Mouse (Mus musculus) bone marrow, adult 2 months (tissue): ENCODE data around the gene Cd274. TPM values are rescaled to one million over a fixed set of nuclear protein-coding genes. Genes with fewer than 3 reads are reported as not detected.

Experiments used
- H3K27ac ChIP-seq: fragments of 200-500 bp; 2 replicates; pipeline ENCODE4 v1.5.1; 2012; ENCODE audit warnings: low read depth, mild to moderate bottlenecking, control low read depth, inconsistent platforms, low read length; ENCODE audit not compliant: control insufficient read depth, poor library complexity, insufficient read depth
- H3K4me1 ChIP-seq: fragments of 200-500 bp; 2 replicates; pipeline ENCODE4 v1.6.1; 2011; ENCODE audit warnings: low read length; ENCODE audit not compliant: control insufficient read depth, insufficient read depth
- H3K4me3 ChIP-seq: fragments of 200-500 bp; replicated peaks from 2 replicates; pipeline ENCODE3; 2011; ENCODE audit warnings: mild to moderate bottlenecking, low read depth, low read length, control low read depth; ENCODE audit not compliant: control insufficient read depth
- CTCF ChIP-seq: fragments of 200-500 bp; IDR thresholded peaks from 2 replicates; pipeline ENCODE4 v1.5.1; 2011; ENCODE audit warnings: low read length, control low read depth; ENCODE audit not compliant: control insufficient read depth, insufficient read depth
- POLR2A ChIP-seq: fragments of 200-500 bp; IDR thresholded peaks from 2 replicates; pipeline ENCODE4 v1.6.1; 2011; ENCODE audit warnings: low read depth, mild to moderate bottlenecking, control low read depth, low read length, borderline replicate concordance; ENCODE audit not compliant: control insufficient read depth
- WGBS: fragments of 180-500 bp; shearing (Covaris S2); methylation state at CpG from one replicate; pipeline ENCODE4 v1.1.7; 2018; 5-methylcytosine and 5-hydroxymethylcytosine counted together
- polyA plus RNA-seq: library from polyadenylated mRNA; stranded (reverse); fragments of >200 nt; gene quantifications from 2 replicates; pipeline ENCODE4 v1.2.4, GENCODE M21; 2011; ENCODE audit warnings: low replicate concordance; ENCODE audit not compliant: missing spikeins, insufficient read depth, insufficient read length

The Cd274 gene
- polyA plus RNA-seq, 1 experiment, result 2.9 TPM

DNA sequence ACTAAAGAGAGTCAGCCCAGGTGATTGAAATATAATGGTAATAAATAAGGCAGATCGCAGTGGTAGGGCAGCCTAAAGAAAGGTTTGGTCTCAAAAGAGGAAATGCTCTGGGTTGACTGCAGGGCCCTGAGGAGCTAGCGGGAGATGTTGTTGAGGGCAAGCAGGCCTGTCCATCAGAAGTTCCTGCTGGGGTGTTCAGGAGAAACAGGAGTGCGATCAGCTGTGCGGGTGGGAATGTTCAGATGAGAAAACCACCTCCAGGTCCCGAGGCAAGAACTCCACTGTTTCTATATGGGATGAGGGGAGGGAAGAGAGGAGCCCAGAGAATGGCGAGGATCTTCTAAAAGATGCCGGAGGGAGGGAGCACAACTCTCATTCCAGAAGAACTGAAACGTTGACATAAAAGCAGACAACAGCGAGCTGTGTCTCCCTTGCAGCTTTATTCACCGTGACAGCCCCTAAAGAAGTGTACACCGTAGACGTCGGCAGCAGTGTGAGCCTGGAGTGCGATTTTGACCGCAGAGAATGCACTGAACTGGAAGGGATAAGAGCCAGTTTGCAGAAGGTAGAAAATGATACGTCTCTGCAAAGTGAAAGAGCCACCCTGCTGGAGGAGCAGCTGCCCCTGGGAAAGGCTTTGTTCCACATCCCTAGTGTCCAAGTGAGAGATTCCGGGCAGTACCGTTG, 69.7 kb downstream of the Cd274 start:
- Histone ChIP-seq H3K4me3 (no peak overlapping the region), H3K4me1 (peaks cover 2% of the 10 kb centered on the region; the same call in 1 of the 2 replicates), H3K27ac (no peak overlapping the region)
- TF ChIP-seq CTCF (no peak), POLR2A (no peak)
- 76% methylated on average over 18 of the region's 18 CpGs for WGBS

Other genes starting within 250 kb of the Cd274 start
- 13.6 and 21.3 TPM in 2 replicates for gene Jak2, start 115.6 kb upstream of the Cd274 start, polyA plus RNA-seq
- 1.4 and 2.9 TPM in 2 replicates for gene Insl6, start 42.1 kb upstream of the Cd274 start, polyA plus RNA-seq
- not detected in 2 replicates for gene Rln1, start 32.8 kb upstream of the Cd274 start, polyA plus RNA-seq
- gene Plgrkt, start 65 bp upstream of the Cd274 start, polyA plus RNA-seq, result 38.5 and 55.8 TPM in 2 replicates
- 0.92 TPM in 1 of 2 replicates, not detected in the other for gene Pdcd1lg2, start 43.5 kb downstream of the Cd274 start, polyA plus RNA-seq
- 2.9 and 5.7 TPM in 2 replicates for gene Ric1, start 154.8 kb downstream of the Cd274 start, polyA plus RNA-seq